Mouse (Mus musculus) gastrocnemius, postnatal 14 days (tissue): ENCODE data around the gene Pramef17. TPM values are rescaled to one million over a fixed set of nuclear protein-coding genes. Genes with fewer than 3 reads are reported as not detected.
A peak's percentile ranks its signal among the peaks of the same experiment; 100 is the strongest.
"Not testable (repeated sequence)": the region's sequence is repeated elsewhere in the genome, so short reads cannot be mapped to it uniquely, and the experiment has no call there.

Experiments
- DNase-seq: peaks from one replicate; pipeline ENCODE4 v3.0.0; 2021; ENCODE audit warnings: mixed read lengths
- intact Hi-C: fragments of 180-260 bp; cut with DNase I; formaldehyde crosslinking; loops from one replicate; pipeline ENCODE4 v1.15.1; 2025; ENCODE audit warnings: low total_unique reads
- long read RNA-seq, 2 experiments: library from polyadenylated mRNA; stranded (forward); transcript quantifications; one replicate each; pipeline ENCODE4 v2.0.0; 2021
- total RNA-seq, 2 experiments: library from RNA; stranded (reverse); gene quantifications; 2 replicates each; pipeline ENCODE4 v1.2.3; 2021

Gene Pramef17
- total RNA-seq: not detected
- long read RNA-seq, experiment 1: 0 reads
- long read RNA-seq, experiment 2: 0 reads

DNA sequence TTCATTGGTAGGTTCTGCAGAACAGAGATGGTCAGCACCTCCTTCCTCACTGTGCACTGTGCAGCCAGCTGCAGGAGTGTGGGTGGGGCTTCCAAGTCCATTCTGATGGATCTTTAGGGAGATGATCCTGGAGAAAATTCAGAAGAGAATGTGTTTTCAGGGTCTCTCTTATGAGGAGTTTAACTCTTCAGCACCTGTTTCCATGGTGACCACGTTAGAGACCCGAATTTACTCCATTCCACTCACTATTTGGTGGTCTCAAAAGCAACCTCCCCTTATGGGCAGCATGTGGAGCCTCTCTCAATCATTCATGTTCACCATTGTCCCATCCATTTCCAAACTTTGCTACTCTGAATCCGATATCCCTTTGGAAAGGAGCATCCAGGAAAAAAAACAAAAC, at the start of gene Pramef17:
Gene Pramef17 (minus strand): TSS at position 101 of the 400 bp plus-strand sequence.
- intact Hi-C loops, DNase-seq: not testable (repeated sequence)

DNA sequence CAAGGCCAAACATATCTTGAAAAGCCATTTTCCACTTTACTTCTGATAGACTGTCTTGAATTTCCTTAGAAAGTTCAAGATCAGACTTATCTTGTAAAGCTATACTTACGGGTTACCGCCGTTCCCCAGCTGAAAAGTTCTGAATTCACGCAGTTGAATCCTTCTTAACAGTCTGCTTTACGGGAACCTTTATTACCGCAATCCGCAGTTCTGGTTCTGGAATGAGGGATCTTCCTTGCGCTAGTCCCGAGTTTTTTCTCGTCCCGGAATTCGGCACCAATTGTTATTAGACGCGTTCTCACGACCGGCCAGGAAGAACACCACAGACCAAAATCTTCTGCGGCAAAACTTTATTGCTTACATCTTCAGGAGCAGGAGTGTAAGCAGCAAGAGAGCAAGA, 6.0 kb downstream of the Pramef17 start:
- peak; percentile 37 for DNase-seq

DNA sequence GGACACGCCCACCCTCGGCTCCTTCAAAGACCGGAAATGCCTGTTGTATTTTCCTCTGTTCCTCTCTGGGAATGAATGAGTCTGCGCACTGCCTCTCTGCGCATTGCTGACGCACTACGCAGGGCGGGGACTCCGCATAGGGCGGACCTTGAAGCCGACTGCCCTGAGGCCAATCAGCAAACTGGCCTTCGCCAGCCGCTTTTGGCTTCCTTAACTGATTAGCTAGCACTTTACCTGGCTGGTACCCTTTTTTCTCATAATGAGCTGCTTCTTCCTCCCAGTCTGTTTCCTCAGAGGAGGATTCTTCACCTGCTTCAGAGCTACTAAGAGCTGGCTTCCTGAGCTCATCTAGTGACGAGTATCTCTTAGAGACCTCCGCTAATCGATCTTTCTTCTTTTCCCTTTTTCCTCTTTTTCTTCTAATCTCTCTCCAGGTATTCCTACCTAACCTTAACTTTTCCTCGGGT, 6.7 kb downstream of the Pramef17 start:
- DNase-seq, intact Hi-C loops: not testable (repeated sequence)

More for the DNA sequence above, 6.0 kb downstream of the Pramef17 start:
- intact Hi-C loops: not testable (repeated sequence)

- peak; percentile 3 for DNase-seq
- intact Hi-C loops: not testable (repeated sequence)
Measured at GRCm38 (mm10) chr4:143985733-143986132, 8.4 kb downstream of the Pramef17 start.

GRCm38 (mm10) chr4:143985165-143985564, 9.0 kb downstream of the Pramef17 start:
- intact Hi-C loops, DNase-seq: not testable (repeated sequence)

DNA sequence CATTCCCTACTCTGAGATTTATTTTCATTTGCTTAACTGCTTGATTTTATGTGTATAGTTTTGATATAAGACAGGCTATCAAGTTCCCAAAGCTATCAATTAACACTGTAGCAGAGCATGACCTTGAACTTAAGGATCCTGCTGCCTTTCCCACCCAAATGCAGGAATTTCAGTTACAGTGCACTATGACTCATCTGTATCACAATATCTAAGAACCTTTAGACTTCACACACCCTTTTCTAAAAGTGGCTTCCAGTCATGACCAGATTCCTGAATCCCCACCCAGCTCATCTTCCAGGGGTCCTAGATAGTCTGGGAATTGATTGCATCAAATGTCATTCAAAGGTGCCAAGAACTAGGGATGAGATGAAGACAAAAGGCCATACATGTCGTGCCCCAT, 10.7 kb downstream of the Pramef17 start:
- not testable (repeated sequence) for DNase-seq

DNA sequence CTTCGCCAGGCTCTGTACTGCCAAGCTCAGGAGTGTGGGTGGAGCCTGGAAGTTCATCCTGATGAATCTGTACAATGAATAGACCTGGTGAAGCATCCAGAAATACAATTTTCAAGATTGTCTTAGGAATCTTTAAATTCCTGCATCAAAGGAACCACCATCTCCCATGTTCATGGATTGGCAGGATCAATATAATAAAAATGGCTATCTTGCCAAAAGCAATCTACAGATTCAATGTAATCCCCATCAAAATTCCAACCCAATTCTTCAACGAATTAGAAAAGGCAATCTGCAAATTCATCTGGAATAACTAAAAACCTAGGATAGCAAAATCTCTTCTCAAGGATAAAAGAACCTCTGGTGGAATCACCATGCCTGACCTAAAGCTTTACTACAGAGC, 27.3 kb downstream of the Pramef17 start, which contains the start of gene Gm13101:
Gene Gm13101 (minus strand): TSS at position 101 of the 400 bp plus-strand sequence.
- intact Hi-C loops, DNase-seq: not testable (repeated sequence)

More for the DNA sequence above, 10.7 kb downstream of the Pramef17 start:
- intact Hi-C loops: not testable (repeated sequence)

DNA sequence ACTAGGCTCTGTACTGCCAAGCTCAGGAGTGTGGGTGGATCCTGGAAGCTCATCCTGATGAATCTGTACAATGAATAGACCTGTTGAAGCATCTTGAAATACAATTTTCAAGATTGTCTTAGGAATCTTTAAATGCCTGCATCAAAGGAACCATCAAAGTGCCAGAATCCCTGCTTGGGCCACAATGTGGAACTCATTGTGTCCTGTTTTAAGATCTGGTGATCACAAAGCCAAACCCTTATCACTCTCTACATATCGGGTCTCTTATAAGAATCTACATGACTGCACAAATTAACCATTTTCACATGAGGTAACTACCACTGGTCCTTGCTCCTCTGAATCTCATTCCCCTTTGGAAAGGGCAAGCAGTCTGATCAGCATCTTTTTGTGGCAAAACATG, 43.3 kb downstream of the Pramef17 start, which contains the start of gene Pramef25:
Gene Pramef25 (minus strand): TSS at position 101 of the 400 bp plus-strand sequence.
- DNase-seq, intact Hi-C loops: not testable (repeated sequence)

Other genes with a start within 250 kb of the Pramef17 start
- gene Gm13023, start 205.0 kb downstream of the Pramef17 start, total RNA-seq: not detected
- not detected for gene Gm13084, start 178.3 kb downstream of the Pramef17 start, total RNA-seq
- gene Gm13103, start 147.9 kb downstream of the Pramef17 start, total RNA-seq: not detected
- not detected for gene Pramef6, start 94.0 kb downstream of the Pramef17 start, total RNA-seq
- not detected for gene Pramef25, start 43.4 kb downstream of the Pramef17 start, total RNA-seq
- not detected for gene Gm13101, start 27.4 kb downstream of the Pramef17 start, total RNA-seq
- gene Pramel4, start 64.8 kb upstream of the Pramef17 start, total RNA-seq: not detected
- not detected for gene Gm13102, start 112.1 kb upstream of the Pramef17 start, total RNA-seq
- gene Oog3, start 168.3 kb upstream of the Pramef17 start, total RNA-seq: not detected
- not detected for gene Oog2, start 196.3 kb upstream of the Pramef17 start, total RNA-seq
- not detected for gene C87977, start 218.9 kb upstream of the Pramef17 start, total RNA-seq